Mouse (Mus musculus) neural tube, embryonic 14.5 days (tissue): ENCODE measurements around the gene Rai14. TPM values are rescaled to one million over a fixed set of nuclear protein-coding genes. Genes with fewer than 3 reads are reported as not detected.

Experiments used
- ATAC-seq: fragments of 200-750 bp; cut with Nextera tagmentation; 2 replicates; pipeline ENCODE4 v1.8.0; 2017; ENCODE audit warnings: low read depth, mild to moderate bottlenecking, moderate TSS enrichment, moderate library complexity
- H3K27ac ChIP-seq: fragments of 300-500 bp; sonication (generic); 2 replicates; pipeline ENCODE4 v1.5.1; 2014; ENCODE audit warnings: low read depth, mild to moderate bottlenecking, control low read depth, low read length, moderate library complexity, mixed read lengths
- H3K27me3 ChIP-seq: fragments of 300-500 bp; sonication (generic); 2 replicates; pipeline ENCODE4 v1.6.1; 2014; ENCODE audit warnings: low read length; ENCODE audit not compliant: control insufficient read depth, insufficient read depth
- H3K36me3 ChIP-seq: fragments of 300-500 bp; sonication (generic); 2 replicates; pipeline ENCODE4 v1.6.1; 2014; ENCODE audit warnings: low read length, mixed read lengths; ENCODE audit not compliant: control insufficient read depth, insufficient read depth
- H3K4me1 ChIP-seq: fragments of 300-500 bp; sonication (generic); 2 replicates; pipeline ENCODE4 v1.6.1; 2014; ENCODE audit warnings: low read length; ENCODE audit not compliant: control insufficient read depth, insufficient read depth
- H3K4me2 ChIP-seq: fragments of 300-500 bp; sonication (generic); 2 replicates; pipeline ENCODE4 v1.6.1; 2014; ENCODE audit warnings: mild to moderate bottlenecking, low read depth, low read length, control low read depth
- H3K4me3 ChIP-seq: fragments of 300-500 bp; sonication (generic); 2 replicates; pipeline ENCODE4 v1.5.1; 2014; ENCODE audit warnings: low read depth, low read length, control low read depth, mixed read lengths
- H3K9ac ChIP-seq: fragments of 300-500 bp; sonication (generic); replicated peaks from 2 replicates; pipeline ENCODE4 v1.6.1; 2014; ENCODE audit warnings: low read depth, mild to moderate bottlenecking, control low read depth, low read length, mixed read lengths
- H3K9me3 ChIP-seq: fragments of 300-500 bp; sonication (generic); 2 replicates; pipeline ENCODE4 v1.6.1; 2016; ENCODE audit warnings: low read length; ENCODE audit not compliant: control insufficient read depth
- WGBS: fragments of 180-500 bp; shearing (Covaris S2); extraction: QIAGEN DNeasy Blood & Tissue Kit; methylation state at CpG from one replicate; pipeline ENCODE4 v1.1.7; 2014; 5-methylcytosine and 5-hydroxymethylcytosine counted together
- polyA plus RNA-seq: library from polyadenylated mRNA; unstranded; fragments of >200 nt; fragmentation: Nextera tagmentation; extraction: Ambion mirVana; gene quantifications from 2 replicates; pipeline ENCODE4 v1.2.1, GENCODE M21; 2014

The Rai14 gene
- polyA plus RNA-seq, 1 experiment from 2014 or later = 10.0 TPM

DNA sequence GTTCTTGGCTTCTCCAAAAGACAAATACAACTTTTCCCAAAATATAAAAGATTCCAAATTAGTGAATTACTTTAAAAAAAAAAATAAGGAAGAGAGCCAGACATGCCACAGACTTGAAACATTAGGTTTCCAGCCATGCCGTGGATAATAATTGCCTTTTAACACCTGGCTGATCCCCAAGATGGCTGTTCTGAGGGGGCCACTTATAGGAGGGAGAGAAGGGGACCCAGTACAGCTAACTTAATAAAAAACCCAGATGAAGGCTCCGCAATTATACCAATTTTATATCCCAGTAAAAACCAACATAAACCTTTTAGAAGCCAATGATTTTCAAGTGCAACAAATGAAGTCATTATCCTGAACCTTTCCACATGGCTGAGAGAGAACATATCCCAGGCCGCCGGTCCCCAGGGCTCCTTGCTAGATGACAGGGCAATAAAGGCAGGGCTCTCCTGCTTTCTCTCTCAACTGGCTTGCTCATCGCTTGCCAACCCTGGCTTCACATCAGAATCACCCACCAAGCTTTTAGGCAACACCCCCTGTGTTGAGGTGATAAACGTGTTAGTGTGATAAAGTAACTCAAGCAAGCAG, 105.8 kb downstream of the Rai14 start:
- WGBS = 52% methylated on average over 6 of the region's 6 CpGs
- Histone ChIP-seq H3K9ac (no peak overlapping the region), H3K27me3 (no peaks in the 10 kb centered on the region), H3K4me1 (0 out of 2 replicates have a peak, but pooled peaks cover 2% of the 10 kb centered on the region), H3K9me3 (no peaks in the 10 kb centered on the region), H3K4me3 (no peak overlapping the region), H3K4me2 (no peak overlapping the region), H3K36me3 (no peaks in the 10 kb centered on the region), H3K27ac (no peak overlapping the region)
- ATAC-seq = peak; percentile 41; the same call in 1 of the 2 replicates

DNA sequence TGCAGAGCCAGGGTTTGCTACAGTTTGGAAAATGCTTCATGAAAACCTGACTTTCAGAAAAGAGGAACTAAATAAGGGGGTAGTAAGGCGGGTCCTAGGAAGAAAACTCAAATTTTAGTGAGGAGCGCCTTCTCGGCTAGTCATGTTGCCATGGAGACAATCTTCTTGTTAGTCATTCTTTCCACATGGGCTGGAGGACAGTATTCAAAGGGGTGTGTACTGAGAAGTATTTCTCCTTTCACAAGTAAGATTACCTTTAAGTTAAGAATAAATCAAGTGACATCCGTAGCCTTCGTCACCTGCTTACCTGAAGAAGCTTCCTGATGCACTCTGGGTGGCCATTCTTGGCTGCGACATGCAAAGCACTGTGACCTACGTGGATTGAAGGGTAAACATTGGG, 115.0 kb downstream of the Rai14 start:
- Histone ChIP-seq H3K9me3 (no peaks in the 10 kb centered on the region), H3K27ac (no peak overlapping the region), H3K4me3 (no peak overlapping the region), H3K4me2 (no peak overlapping the region), H3K36me3 (no peaks in the 10 kb centered on the region), H3K27me3 (no peaks in the 10 kb centered on the region), H3K9ac (no peak overlapping the region), H3K4me1 (no peaks in the 10 kb centered on the region)
- ATAC-seq = no peak
- 59% methylated on average over 7 of the region's 7 CpGs for WGBS

DNA sequence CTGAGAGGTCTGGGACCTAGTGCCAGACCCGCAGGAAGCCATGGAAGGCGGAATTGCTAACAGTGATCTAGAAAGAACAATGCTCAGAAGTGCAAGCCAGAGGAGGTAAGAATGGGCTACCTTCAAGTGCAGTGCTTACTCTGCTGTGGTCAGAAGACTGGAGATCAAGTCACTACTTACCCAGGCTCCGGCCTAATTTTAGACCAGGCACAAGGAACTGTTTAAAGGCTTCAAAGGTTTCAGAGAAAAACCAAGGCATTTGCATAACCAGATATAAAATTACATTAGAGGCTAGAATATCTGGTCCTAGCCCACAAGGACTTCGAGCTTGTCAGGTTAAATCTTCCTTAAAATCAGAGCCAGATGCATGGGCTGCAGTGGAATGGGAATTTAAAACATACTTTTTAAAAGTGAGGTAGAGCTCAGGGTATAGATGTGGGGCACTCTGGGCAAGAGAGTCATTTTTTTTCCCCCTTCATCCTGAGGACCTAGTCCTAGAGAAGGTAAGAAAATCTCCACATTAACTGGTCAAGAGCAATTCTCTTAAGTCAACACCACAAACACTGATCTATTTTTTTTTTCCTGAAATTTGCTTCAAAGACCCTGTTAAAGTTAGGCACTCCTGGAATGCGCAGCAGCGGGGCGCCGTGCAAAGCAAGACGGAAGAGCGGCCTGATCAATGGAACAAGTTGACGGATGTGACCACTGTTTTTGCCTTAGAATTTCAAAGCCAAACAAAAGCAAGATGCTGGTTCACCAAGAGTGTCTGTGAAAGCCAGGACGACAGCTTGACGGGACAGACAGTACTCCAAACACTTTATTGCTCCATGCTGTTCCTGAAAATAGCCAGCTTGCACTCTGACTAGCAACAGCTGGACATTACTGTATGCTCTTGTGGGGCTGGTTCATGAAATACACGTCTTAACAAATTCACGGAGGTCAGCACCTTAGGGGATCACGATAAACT, 115.9 kb downstream of the Rai14 start:
- no peak for ATAC-seq
- H3K27ac ChIP-seq = no peak overlapping the region
- H3K9ac ChIP-seq = no peak overlapping the region
- no peaks in the 10 kb centered on the region for H3K27me3 ChIP-seq
- H3K36me3 ChIP-seq = no peaks in the 10 kb centered on the region
- no peaks in the 10 kb centered on the region for H3K9me3 ChIP-seq
- no peaks in the 10 kb centered on the region for H3K4me1 ChIP-seq
- H3K4me3 ChIP-seq = no peak overlapping the region
- no peak overlapping the region for H3K4me2 ChIP-seq
- WGBS = 51% methylated on average over 16 of the region's 16 CpGs

DNA sequence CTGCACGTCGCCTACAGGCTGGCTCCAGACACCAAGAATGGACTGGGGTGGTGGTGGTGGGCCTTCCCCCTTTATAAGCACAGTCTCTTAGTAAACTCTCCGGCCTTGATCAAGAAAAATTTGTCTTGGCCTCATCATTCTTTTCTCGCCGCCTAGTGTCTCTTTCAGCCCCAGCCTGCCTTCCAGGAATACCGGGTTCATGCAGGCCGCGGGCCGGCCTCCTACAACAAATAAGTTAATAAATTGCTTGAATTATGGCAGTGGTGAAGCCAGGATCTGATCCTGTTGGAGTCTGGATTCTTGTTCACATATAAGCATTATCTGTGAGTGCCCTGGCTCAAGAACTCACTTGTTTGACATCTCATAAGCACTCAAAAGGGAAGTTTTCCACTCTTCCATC, 117.6 kb downstream of the Rai14 start:
- H3K9ac ChIP-seq = no peak overlapping the region
- H3K4me2 ChIP-seq = no peak overlapping the region
- no peak overlapping the region for H3K27ac ChIP-seq
- 91% methylated on average over 9 of the region's 9 CpGs for WGBS
- no peaks in the 10 kb centered on the region for H3K9me3 ChIP-seq
- no peaks in the 10 kb centered on the region for H3K36me3 ChIP-seq
- no peaks in the 10 kb centered on the region for H3K4me1 ChIP-seq
- no peaks in the 10 kb centered on the region for H3K27me3 ChIP-seq
- no peak overlapping the region for H3K4me3 ChIP-seq
- no peak for ATAC-seq

DNA sequence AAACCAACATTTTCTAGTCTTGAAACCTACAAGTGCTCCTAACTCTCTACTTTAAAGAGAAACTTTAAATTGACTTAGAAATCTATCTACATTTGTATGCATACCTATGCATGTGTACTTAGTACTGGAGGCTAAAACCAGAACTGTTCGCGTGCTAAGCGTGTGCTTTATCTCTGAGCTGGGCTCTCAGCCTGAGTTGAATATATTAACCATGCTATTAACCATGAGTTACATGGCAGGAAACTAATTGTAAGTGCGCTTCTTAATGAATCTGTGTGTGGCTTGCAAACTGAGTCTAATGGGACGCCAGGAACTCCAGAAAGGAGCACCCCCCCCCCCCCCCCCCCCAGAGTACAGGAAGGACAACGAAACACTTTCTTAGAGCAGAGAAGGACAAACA, 119.0 kb downstream of the Rai14 start:
- 61% methylated on average over 6 of the region's 6 CpGs for WGBS
- H3K4me1 ChIP-seq = no peaks in the 10 kb centered on the region
- H3K27ac ChIP-seq = no peak overlapping the region
- H3K4me2 ChIP-seq = no peak overlapping the region
- no peak for ATAC-seq
- no peak overlapping the region for H3K4me3 ChIP-seq
- H3K27me3 ChIP-seq = no peaks in the 10 kb centered on the region
- H3K9me3 ChIP-seq = no peaks in the 10 kb centered on the region
- H3K9ac ChIP-seq = no peak overlapping the region
- H3K36me3 ChIP-seq = no peaks in the 10 kb centered on the region

DNA sequence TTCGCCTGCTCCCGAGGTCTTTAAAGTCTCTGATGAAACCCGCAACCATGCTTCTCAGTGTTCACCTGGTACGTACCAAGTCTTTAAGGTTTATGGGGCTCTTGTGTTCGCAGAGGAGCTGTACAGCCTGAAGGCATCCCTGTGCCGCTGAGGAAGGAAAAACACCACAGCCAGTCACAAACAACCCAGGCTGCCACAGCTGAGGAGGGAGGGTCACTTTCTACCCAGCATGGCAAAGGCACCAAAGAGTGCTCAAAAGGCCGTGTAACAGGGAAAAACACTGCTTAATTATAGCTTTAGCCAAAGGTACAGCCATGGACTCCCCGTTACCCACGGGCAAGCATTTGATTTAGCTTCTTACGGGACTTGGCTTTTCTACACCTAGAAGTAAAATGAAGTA, 119.5 kb downstream of the Rai14 start:
- H3K9me3 ChIP-seq = no peaks in the 10 kb centered on the region
- no peaks in the 10 kb centered on the region for H3K4me1 ChIP-seq
- 83% methylated on average over 10 of the region's 10 CpGs for WGBS

DNA sequence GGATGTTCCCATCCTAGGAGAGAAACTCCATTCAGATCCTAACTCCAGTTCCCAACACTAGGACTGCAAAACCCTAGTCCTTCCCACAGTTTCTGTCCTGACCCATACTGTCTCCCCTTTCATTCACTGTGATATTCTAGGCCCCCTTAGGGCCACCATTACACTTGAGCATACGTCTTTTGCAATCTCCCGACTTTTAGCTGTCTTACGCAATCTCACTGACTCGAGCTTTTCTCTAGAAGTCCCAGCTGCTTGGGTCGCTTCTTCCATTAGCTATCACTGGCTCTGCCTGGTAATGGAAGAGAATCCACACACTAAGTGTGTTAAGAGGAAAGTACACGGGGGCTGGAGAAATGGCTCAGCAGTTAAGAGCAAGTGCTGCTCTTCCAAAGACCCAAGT, 121.3 kb downstream of the Rai14 start:
- H3K9me3 ChIP-seq = no peaks in the 10 kb centered on the region
- ATAC-seq = no peak
- no peak overlapping the region for H3K27ac ChIP-seq
- no peak overlapping the region for H3K4me2 ChIP-seq
- no peaks in the 10 kb centered on the region for H3K36me3 ChIP-seq
- H3K4me1 ChIP-seq = no peaks in the 10 kb centered on the region
- H3K27me3 ChIP-seq = no peaks in the 10 kb centered on the region
- H3K9ac ChIP-seq = no peak overlapping the region
- no peak overlapping the region for H3K4me3 ChIP-seq
- WGBS = 91% methylated on average over 6 of the region's 6 CpGs

More for the DNA sequence above, 119.5 kb downstream of the Rai14 start:
- no peak overlapping the region for H3K9ac ChIP-seq
- no peak for ATAC-seq
- H3K27me3 ChIP-seq = no peaks in the 10 kb centered on the region
- H3K4me2 ChIP-seq = no peak overlapping the region
- no peak overlapping the region for H3K27ac ChIP-seq
- H3K36me3 ChIP-seq = no peaks in the 10 kb centered on the region
- H3K4me3 ChIP-seq = no peak overlapping the region

DNA sequence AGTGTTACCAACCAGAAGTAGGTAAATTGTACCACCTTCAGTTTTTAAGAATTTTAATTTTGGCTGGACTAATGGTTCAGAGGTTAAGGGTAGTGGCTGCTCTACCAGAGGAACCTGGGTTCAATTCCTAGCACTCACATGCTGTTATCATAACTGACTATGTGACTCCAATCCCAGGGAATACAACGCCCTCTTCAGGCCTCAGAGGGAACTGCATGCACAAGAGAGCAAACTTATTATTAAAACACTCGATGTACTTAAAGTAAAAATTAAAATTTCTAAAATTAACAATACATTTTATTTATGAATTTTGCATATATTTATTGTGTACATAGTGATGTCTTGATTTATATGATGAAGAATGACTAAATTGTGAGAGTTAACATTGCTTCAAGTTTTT, 127.9 kb downstream of the Rai14 start:
- 87% methylated on average over 2 of the region's 2 CpGs for WGBS

More for the DNA sequence above, 127.9 kb downstream of the Rai14 start:
- Histone ChIP-seq H3K4me3 (no peak overlapping the region), H3K4me1 (no peaks in the 10 kb centered on the region), H3K36me3 (no peaks in the 10 kb centered on the region), H3K4me2 (no peak overlapping the region), H3K9me3 (no peaks in the 10 kb centered on the region), H3K27me3 (no peaks in the 10 kb centered on the region), H3K9ac (no peak overlapping the region), H3K27ac (no peak overlapping the region)
- ATAC-seq = no peak
